Mouse (Mus musculus) urinary bladder, postnatal 25 days (tissue): ENCODE results near the gene Romo1.
"Not testable (repeated sequence)": the region's sequence is repeated elsewhere in the genome, so short reads cannot be mapped to it uniquely, and the experiment has no call there.

ENCODE experiments used
- DNase-seq: peaks from one replicate; pipeline ENCODE4 v3.0.0; 2022; ENCODE audit warnings: low spot score

The Romo1 gene

GRCm38 (mm10) chr2:156143953-156144724, at the start of gene Romo1, which contains the start of gene Nfs1:
Gene Romo1 (plus strand): TSS chr2:156144039.
Gene Nfs1 (minus strand): TSS chr2:156144186.
- DNase-seq, result peak; percentile 85

- no peak for DNase-seq
These were observed 33.0 kb upstream of the Romo1 start for GRCm38 (mm10) chr2:156110627-156111357.

GRCm38 (mm10) chr2:156111358-156112079, 32.3 kb upstream of the Romo1 start, which contains the start of the genes Cpne1 and Rbm12:
Gene Cpne1 (minus strand): TSS chr2:156111965.
Gene Rbm12 (minus strand): TSS chr2:156111978.
- peak; percentile 93 for DNase-seq

- DNase-seq, result not testable (repeated sequence)
These were observed 31.8 kb upstream of the Romo1 start for GRCm38 (mm10) chr2:156112080-156112423.

GRCm38 (mm10) chr2:156119566-156119965, 24.3 kb upstream of the Romo1 start:
- no peak for DNase-seq

GRCm38 (mm10) chr2:156123731-156124130, 20.1 kb upstream of the Romo1 start:
- no peak for DNase-seq

DNA sequence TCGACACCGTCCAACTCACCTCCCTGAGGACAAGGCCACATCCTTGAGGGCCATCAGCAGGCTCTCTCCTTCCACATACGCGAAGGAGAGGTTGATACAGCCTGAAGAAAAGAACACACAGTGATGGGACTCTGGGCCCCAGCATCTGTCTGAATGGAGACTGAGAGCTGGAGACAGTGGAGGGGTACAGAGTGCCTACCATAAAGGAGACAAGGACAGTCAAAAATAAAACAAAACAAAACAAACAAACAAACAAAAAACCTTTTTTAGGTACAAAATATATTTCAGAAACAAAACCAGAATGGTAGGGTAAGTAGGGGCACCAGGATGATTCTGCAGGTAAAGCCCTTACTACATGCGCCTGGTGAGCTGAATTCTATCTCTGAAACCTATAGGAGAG, 16.8 kb upstream of the Romo1 start, which contains the start of gene Gm28036:
Gene Gm28036, minus strand, starts transcription at position 101 of the 400 bp plus-strand sequence.
- no peak for DNase-seq

DNA sequence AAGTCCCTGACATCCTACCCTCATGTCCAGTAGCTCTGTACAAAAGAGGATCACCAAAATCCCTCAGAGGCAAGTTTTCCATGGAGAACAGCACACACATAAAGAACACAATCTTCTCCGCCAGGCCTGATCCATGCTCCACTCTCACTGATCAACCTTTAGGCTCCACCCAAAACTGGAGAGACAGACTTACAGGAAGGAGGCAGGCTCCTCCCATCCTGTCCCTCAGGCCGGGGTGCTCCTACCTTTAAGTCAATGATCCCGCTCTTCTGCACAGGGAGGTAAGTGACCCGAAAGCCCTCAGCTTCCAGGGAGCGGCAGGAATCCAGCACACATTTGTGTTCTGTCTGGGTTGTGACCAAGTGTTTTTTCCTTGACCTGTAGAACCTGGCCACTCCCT, 9.7 kb upstream of the Romo1 start:
- DNase-seq, result no peak

DNA sequence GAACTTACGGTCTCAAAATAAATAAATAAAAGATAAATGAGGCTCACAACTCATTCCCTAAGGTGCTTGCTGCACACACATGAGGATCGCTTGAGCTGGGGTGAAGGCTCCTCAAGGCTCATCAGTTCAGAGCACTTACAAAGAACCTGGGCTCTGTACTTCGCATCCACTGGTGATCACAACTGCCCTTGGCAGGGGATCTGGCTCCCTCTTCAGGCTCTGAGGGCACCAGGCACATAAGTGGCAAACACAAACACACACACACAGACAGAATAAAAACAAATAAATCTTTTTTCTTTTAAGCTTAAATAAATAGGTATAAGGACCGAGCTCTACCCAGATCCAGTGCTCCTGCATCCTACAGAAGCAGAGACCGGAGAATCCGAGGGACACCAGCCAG, 8.1 kb upstream of the Romo1 start:
- no peak for DNase-seq

GRCm38 (mm10) chr2:156142820-156143219, 1.0 kb upstream of the Romo1 start:
- DNase-seq, result no peak

DNA sequence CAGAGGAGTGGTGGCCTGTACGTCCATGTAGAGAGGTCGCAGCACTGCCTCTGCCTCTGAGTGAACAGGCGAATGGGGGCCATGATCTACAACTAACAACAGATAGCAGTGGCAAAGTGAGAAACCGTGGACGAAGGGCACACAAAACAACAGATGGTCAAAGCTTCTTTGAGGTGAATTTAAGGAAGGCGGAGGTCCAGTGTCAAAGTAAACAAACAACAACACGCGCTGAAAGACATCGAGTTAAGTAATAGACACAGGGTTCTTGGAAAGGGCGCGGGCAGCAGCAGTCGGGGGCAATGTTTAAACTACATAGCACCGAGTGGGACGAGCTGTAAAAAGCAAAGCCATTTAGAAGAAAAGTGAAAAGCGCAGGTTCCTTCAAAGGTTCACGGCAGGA, 472 bp upstream of the Romo1 start:
- DNase-seq, result no peak

DNA sequence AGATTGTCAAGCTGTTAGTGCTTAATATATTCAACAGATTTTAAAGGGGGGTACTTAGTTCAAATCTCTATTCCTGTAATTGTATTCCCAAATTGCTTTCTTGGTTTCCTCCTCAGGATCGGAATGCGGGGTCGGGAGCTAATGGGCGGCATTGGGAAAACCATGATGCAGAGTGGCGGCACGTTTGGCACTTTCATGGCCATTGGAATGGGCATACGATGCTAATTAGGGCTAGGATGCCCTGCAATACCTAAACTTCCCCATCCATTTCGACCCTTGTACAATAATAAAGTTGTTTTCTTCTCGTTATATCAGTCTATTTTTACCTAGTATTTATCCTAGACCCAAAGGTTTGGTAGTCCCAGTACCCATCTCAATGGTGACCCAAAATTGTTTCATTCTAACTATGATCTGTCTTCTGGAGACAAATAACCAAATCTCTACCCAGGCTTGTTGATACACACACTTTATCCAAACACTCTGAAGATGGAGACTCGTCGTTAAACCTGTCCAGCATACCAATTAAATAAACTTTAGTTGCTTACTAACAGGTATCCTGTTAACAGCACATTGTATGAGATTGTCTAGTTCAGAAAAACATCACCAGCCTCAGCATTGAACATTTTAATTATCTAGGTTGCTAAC, 1.8 kb downstream of the Romo1 start:
- DNase-seq, result no peak

DNA sequence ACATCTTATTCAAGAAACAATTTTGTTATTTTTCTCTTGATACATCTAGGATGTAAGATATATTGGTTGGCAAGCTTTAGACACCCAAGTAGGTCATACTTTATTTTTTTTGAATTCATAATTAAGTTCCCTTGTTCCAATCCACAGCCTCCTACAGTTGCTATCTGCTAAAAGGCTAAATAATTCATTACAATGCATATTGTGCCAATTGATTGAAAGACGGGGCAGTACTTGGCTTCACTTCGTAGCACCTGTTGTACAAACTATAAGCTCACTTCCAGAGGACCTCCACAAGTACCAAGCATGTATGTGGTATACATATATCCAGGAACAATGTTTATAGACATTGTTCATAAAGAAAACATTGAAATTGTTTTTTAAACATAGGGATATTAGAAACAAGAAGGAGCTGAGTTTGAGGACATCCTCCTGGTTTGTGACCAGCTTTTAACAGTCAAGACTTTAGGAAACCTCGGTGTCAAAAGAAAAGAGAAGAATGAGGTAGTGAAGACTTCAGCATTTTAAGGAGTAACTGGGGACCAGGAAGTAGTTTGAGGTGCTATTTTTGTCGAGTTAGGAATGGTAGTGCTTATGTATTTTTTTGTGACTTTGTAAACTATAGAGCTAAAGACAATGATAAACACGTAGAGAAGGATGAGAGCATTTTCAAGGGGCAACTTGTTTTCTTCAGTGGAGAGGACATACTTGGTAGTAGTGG, 2.6 kb downstream of the Romo1 start:
- no peak for DNase-seq

GRCm38 (mm10) chr2:156147316-156147915, 3.6 kb downstream of the Romo1 start:
- no peak for DNase-seq

DNA sequence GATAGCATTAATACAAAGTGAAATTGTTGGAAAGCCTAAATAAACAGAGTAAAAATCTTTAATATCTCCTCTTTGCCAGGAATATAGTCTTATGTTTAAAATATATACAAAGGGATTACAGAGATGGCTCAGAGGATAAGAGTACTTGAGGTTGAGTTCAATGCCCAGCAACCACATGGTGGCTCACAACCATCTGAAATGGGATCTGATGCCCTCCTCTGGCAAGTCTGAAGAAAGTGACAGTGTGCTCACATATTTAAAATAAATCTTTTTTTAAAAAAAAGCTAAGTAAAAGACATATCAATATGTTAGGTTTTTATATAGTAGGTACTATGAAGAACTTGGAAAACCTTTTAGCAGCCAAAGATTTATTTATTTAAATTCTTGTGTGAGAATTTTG, 7.7 kb downstream of the Romo1 start:
- DNase-seq, result no peak

DNA sequence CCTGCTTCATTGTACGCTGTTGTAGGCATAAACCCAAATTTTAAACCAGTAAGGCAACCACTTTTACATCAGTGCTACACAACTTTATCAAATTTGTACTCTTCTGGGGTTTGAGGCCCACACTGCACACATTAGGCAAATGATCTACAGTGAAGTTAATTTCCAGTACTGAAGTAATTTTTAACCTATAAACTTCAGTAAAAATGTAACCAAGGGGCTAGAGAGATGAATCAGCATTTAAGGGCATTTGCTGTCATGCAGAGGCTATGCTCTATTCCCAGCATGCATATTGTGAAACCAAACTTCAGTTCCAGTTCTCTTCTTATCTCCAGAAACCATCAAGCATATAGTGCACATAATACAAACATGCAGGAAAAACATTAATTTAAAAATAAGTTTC, 21.6 kb downstream of the Romo1 start:
- DNase-seq, result no peak

DNA sequence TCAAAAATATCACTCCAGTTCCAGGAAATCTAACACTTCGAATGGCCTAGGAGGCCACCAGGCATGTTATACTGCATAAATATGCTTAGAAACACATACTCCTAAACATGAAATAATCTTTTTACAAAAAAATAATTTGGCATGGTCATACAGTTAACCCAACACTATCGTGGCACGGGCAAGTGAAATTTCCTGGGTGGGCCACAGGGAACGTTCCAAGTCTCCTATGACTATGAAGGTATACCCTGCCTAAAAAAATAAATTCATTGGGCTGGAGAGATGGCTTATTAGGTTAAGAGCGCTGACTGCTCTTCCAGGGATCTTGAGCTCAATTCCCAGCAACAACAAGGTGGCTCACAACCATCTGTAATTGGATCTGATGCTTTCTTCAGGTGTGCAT, 22.7 kb downstream of the Romo1 start:
- DNase-seq, result no peak

- no peak for DNase-seq
These were observed 33.2 kb downstream of the Romo1 start for GRCm38 (mm10) chr2:156177079-156177478.

GRCm38 (mm10) chr2:156177651-156178050, 33.8 kb downstream of the Romo1 start:
- no peak for DNase-seq

DNA sequence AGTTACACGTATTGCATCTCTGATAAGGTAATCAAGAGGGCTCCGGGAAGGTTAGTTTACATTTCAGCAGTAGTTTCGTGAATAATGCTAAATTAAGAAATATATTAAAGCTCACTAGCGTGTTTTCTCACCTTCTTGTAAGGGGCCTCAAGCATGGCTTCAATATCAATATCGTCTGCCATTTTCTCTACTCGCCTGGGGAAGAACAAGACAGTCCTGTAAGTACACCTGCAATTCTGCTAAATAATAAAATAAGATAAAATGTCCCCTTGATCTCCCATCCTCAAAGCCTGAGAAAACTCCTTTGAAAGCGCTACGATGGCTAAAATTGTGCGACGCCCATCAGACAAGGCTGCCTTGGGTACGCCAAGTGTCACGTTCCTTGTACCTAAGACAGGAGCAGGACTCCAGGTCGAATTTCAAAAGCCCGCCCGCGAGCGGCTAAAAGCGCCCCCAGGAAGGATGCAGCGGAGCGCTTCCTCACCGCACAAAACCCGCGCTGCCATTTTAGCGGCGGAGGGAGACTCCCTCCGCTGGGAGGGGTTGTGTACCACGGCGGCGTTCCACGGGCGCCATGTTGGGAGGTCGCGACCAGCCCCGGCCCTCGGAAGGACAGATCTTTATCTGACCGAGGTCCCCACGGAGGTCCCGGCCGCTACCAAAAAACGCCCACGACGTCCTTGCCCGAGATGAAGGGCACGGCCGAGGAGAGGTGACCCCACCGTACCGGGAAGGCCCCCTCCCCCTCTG, 35.4 kb downstream of the Romo1 start:
- DNase-seq, result peak; percentile 70

- no peak for DNase-seq
These were observed 35.9 kb downstream of the Romo1 start for GRCm38 (mm10) chr2:156179796-156180093.
